Mouse (Mus musculus) Muller cell, postnatal 12 days (primary cell): ENCODE measurements around the gene Tnfsf12.

Experiments used
- DNase-seq: peaks from one replicate; pipeline ENCODE4 v3.0.0-alpha.2; 2015; ENCODE audit errors: inconsistent ontology term

Gene Tnfsf12

GRCm38 (mm10) chr11:69655264-69656064, 40.2 kb downstream of the Tnfsf12 start, which contains the start of gene Sox15:
TSS of gene Sox15 (plus strand) at chr11:69655314.
- peak; percentile 60 for DNase-seq

- DNase-seq = no peak
These were observed 40.9 kb downstream of the Tnfsf12 start for GRCm38 (mm10) chr11:69654760-69655159.

- no peak for DNase-seq
These were observed 42.2 kb downstream of the Tnfsf12 start for GRCm38 (mm10) chr11:69653399-69653798.

GRCm38 (mm10) chr11:69645860-69646259, 49.8 kb downstream of the Tnfsf12 start:
- no peak for DNase-seq
